Comparison of ENCODE assay signal across 9 mouse cellular contexts in the genomic region with DNA sequence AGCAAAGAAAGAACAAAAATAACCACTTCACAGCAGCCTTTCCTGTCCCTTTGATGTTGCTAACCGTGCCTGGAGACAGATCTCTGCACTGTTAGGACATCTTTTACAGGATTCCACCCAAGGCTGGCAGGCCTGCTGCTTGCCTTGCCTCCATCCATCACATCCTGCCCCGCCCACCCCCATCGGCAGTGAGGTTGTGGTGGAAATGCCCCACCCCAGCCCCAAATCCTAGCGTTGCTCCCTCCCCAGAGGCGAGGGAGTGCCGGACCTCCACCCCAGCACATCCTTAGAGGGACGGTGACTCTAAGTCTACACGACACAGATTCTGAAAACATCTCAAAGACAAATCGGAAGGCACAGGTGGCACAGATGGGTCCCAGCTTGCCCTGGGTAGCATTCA.
DNase-seq lines count a peak whose midpoint lies in the region; ATAC-seq and TF ChIP-seq lines count a peak whose summit lies in the region.
"Had no signal": no experiment of that assay in that cellular context is flagged by ENCODE, and none has a peak within 500 bp of the region (broad histone marks: within the 10 kb centered on the region; RNA-seq: fewer than 3 reads in every experiment).

No protein-coding gene starts in this region.

- no peak for TF ChIP-seq CTCF in layer of hippocampus, adult 2 months (conservative IDR thresholded peaks at IDR 0.05)
- no peak for TF ChIP-seq CTCF in heart, postnatal 0 days (IDR thresholded peaks at IDR 0.05; ENCODE audit: low read depth)
- TF ChIP-seq CTCF in lung, postnatal 0 days (IDR thresholded peaks at IDR 0.05), result no peak

- no peak for TF ChIP-seq EP300 in heart, postnatal 0 days (IDR thresholded peaks at IDR 0.05; ENCODE audit: low read depth)
- no peak for TF ChIP-seq EP300 in lung, postnatal 0 days (IDR thresholded peaks at IDR 0.05)

- H3K4me3 ChIP-seq in layer of hippocampus, adult 2 months, result no peak overlapping the region
- no peak overlapping the region for H3K4me3 ChIP-seq in heart, postnatal 0 days (ENCODE audit: low read depth, low read length)
- no peak overlapping the region for H3K4me3 ChIP-seq in lung, postnatal 0 days (ENCODE audit: low read depth, low read length)
- H3K4me3 ChIP-seq: limb, embryonic 12.5 days had no signal

- peak overlapping the region; percentile 43; the same call in 1 of the 2 replicates for H3K27ac ChIP-seq in layer of hippocampus, adult 2 months
- H3K27ac ChIP-seq in heart, postnatal 0 days (ENCODE audit: low read depth), result peak overlapping the region; percentile 47; the same call in 1 of the 2 replicates
- peak overlapping the region; percentile 81 for H3K27ac ChIP-seq in lung, postnatal 0 days (ENCODE audit: low read length)
- H3K27ac ChIP-seq: limb, embryonic 12.5 days had no signal

- WGBS in heart, postnatal 0 days, result 46% methylated on average over 9 of the region's 9 CpGs
- WGBS in lung, postnatal 0 days, result 40% methylated on average over 9 of the region's 9 CpGs

- no peaks in the 10 kb centered on the region for H3K36me3 ChIP-seq in heart, postnatal 0 days (replicated peaks; ENCODE audit: control insufficient read depth, insufficient read depth, low read length)
- no peaks in the 10 kb centered on the region for H3K36me3 ChIP-seq in lung, postnatal 0 days (ENCODE audit: insufficient read depth, low read length)
- H3K36me3 ChIP-seq: limb, embryonic 12.5 days had no signal

- H3K4me1 ChIP-seq in heart, postnatal 0 days (ENCODE audit: control insufficient read depth, insufficient read depth), result 0 out of 2 replicates have a peak, but pooled peaks cover 4% of the 10 kb centered on the region
- H3K4me1 ChIP-seq in lung, postnatal 0 days (ENCODE audit: insufficient read depth, low read depth, low read length), result no peaks in the 10 kb centered on the region

- no peaks in the 10 kb centered on the region for H3K9me3 ChIP-seq in heart, postnatal 0 days (replicated peaks; ENCODE audit: control insufficient read depth, low read length)
- no peaks in the 10 kb centered on the region for H3K9me3 ChIP-seq in lung, postnatal 0 days (ENCODE audit: low read length)
- H3K9me3 ChIP-seq: limb, embryonic 12.5 days had no signal

- no peak for ATAC-seq in heart, postnatal 0 days (ENCODE audit: insufficient read depth, low read depth)
- ATAC-seq in lung, postnatal 0 days, result peak; percentile 60

- peak; percentile 34 for DNase-seq in adrenal gland, postnatal 14 days
- DNase-seq in adrenal gland, postnatal 36 days, result no peak
- no peak for DNase-seq in layer of hippocampus, adult 2 months (ENCODE audit: low spot score in 2 of 2)
- no peak for DNase-seq in layer of hippocampus, postnatal 14 days (ENCODE audit: low spot score in 2 of 2)
- DNase-seq in heart, postnatal 0 days (ENCODE audit: low spot score), result no peak
- DNase-seq in lung, postnatal 0 days (ENCODE audit: low spot score), result peak; percentile 47
- no peak for DNase-seq in testis, postnatal 14 days (ENCODE audit: low spot score)
- DNase-seq in cerebellum, postnatal 25 days, result no peak

- H3K27me3 ChIP-seq in heart, postnatal 0 days (ENCODE audit: control insufficient read depth, insufficient read depth, low read length), result no peaks in the 10 kb centered on the region
- H3K27me3 ChIP-seq in lung, postnatal 0 days (replicated peaks; ENCODE audit: insufficient read depth, low read length), result no peaks in the 10 kb centered on the region
- H3K27me3 ChIP-seq: limb, embryonic 12.5 days had no signal

- no peak overlapping the region for H3K9ac ChIP-seq in heart, postnatal 0 days (replicated peaks; ENCODE audit: low read depth, low read length)
- no peak overlapping the region for H3K9ac ChIP-seq in lung, postnatal 0 days (replicated peaks; ENCODE audit: low read depth)
- H3K9ac ChIP-seq: limb, embryonic 12.5 days had no signal

- no peak overlapping the region for H3K4me2 ChIP-seq in heart, postnatal 0 days (ENCODE audit: low read depth, low read length)
- H3K4me2 ChIP-seq in lung, postnatal 0 days (replicated peaks; ENCODE audit: low read depth, low read length), result no peak overlapping the region
- H3K4me2 ChIP-seq: limb, embryonic 12.5 days had no signal

Comparison
In these comparisons a context has a peak if more than half of its experiments do, and no peak if none do; other contexts are left out.
1. DNase-seq: peak in adrenal gland, postnatal 14 days (single experiment) and lung, postnatal 0 days (single experiment); none in adrenal gland, postnatal 36 days (0 of 2), layer of hippocampus, adult 2 months (0 of 2), layer of hippocampus, postnatal 14 days (0 of 2), heart, postnatal 0 days (single experiment), testis, postnatal 14 days (single experiment) and cerebellum, postnatal 25 days (0 of 2).
2. Peak in every context shown above with its lines, with median percentiles within 50 percentile points of each other: H3K27ac ChIP-seq.